Mouse (Mus musculus) retina, embryonic 14.5 days (tissue): ENCODE measurements at regions not wholly inside any gene's neighbourhood (a gene's known extent, or its start where the extent isn't known, plus 50 kb on each side); places are given as distances from the start of the nearest gene placed in this dataset.

Experiments used
- DNase-seq: peaks from one replicate; pipeline ENCODE4 v3.0.0-alpha.2; 2015; ENCODE audit warnings: low spot score

- no peak for DNase-seq
Measured at GRCm38 (mm10) chr15:85660528-85661392, 74.0 kb upstream of the Ppara start.

GRCm38 (mm10) chr15:85661393-85661690, 73.4 kb upstream of the Ppara start:
- no peak for DNase-seq

- no peak for DNase-seq
Measured at GRCm38 (mm10) chr15:85661771-85662170, 73.0 kb upstream of the Ppara start.

GRCm38 (mm10) chr15:85662271-85662670, 72.5 kb upstream of the Ppara start:
- no peak for DNase-seq

GRCm38 (mm10) chr15:85662673-85663072, 72.1 kb upstream of the Ppara start:
- DNase-seq, result no peak

- DNase-seq, result no peak
Measured at GRCm38 (mm10) chr15:85663757-85664431, 70.9 kb upstream of the Ppara start.

GRCm38 (mm10) chr15:85664432-85664828, 70.4 kb upstream of the Ppara start:
- DNase-seq, result no peak

GRCm38 (mm10) chr15:85665181-85665821, 69.5 kb upstream of the Ppara start:
- no peak for DNase-seq

GRCm38 (mm10) chr15:85666496-85666895, 68.3 kb upstream of the Ppara start:
- DNase-seq, result no peak

GRCm38 (mm10) chr15:85667381-85667791, 67.4 kb upstream of the Ppara start:
- DNase-seq, result no peak

GRCm38 (mm10) chr15:85667906-85668590, 66.7 kb upstream of the Ppara start:
- no peak for DNase-seq

GRCm38 (mm10) chr15:85668871-85669651, 65.7 kb upstream of the Ppara start:
- no peak for DNase-seq

GRCm38 (mm10) chr15:85669652-85670175, 65.1 kb upstream of the Ppara start:
- DNase-seq, result no peak

- DNase-seq, result no peak
Measured at GRCm38 (mm10) chr15:85670176-85670788, 64.5 kb upstream of the Ppara start.

- DNase-seq, result no peak
Measured at GRCm38 (mm10) chr15:85670789-85671700, 63.7 kb upstream of the Ppara start.

GRCm38 (mm10) chr15:85671701-85672191, 63.0 kb upstream of the Ppara start:
- no peak for DNase-seq

GRCm38 (mm10) chr15:85672376-85672775, 62.4 kb upstream of the Ppara start:
- DNase-seq, result no peak

- DNase-seq, result no peak
Measured at GRCm38 (mm10) chr15:85672931-85673330, 61.9 kb upstream of the Ppara start.

GRCm38 (mm10) chr15:85673506-85673905, 61.3 kb upstream of the Ppara start:
- no peak for DNase-seq
